Mouse (Mus musculus) urinary bladder, postnatal 14 days (tissue): ENCODE measurements around the gene Nudc.
"Not testable (repeated sequence)": the region's sequence is repeated elsewhere in the genome, so short reads cannot be mapped to it uniquely, and the experiment has no call there.

Experiments used
- DNase-seq: peaks from one replicate; pipeline ENCODE4 v3.0.0; 2021; ENCODE audit warnings: low spot score

Gene Nudc

GRCm38 (mm10) chr4:133536081-133536480, 9.7 kb downstream of the Nudc start:
- DNase-seq, result no peak

- DNase-seq, result no peak
Measured at GRCm38 (mm10) chr4:133532777-133533176, 13.0 kb downstream of the Nudc start.

- DNase-seq, result no peak
Measured at GRCm38 (mm10) chr4:133527788-133528187, 18.0 kb downstream of the Nudc start.

- DNase-seq, result no peak
Measured at GRCm38 (mm10) chr4:133521502-133521901, 24.3 kb downstream of the Nudc start.

GRCm38 (mm10) chr4:133519369-133519665, 26.5 kb downstream of the Nudc start:
- DNase-seq, result peak; percentile 28

DNA sequence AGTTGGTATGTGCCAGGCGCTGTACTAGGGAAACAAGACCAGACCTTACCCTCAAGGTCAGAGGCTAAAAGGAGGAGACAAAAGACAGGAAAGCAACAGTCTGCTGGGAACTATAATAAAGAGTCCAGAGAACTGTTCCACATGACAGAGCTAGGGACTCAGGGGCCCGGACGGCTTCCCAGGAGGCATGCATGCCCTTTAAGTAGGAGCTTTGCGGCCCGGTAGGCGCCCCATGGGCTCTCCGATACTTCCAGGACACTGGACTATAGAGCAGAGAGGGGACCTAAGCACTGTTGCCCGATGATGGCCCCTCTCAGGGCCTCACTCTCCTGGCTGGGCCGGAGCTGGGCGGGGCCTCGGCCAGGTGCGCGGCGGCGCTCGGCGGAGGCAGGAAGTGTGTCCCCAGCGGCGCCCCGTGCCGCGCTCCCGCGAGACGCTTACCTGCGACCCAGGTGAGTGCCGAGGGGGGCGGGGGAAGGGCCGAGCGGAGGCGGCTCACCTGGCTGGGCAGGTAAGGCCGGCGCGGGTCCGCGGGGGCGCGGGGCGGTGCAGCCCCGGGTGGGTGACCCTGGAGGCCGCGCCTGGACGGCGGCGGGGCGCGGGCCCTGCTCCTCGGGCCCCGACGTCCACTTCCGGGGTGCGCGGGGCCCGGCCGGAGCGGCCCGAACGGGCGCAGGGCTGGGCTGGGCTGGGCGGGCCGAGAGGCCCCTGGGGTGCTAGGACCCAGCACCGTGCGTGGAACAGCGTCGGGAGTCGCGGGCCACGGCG, 27.0 kb downstream of the Nudc start, which contains the start of gene Kdf1:
Kdf1 (plus strand) TSS at position 363 of the 768 bp plus-strand sequence.
- peak; percentile 86 for DNase-seq

GRCm38 (mm10) chr4:133512972-133513371, 32.8 kb downstream of the Nudc start:
- peak; percentile 75 for DNase-seq

DNA sequence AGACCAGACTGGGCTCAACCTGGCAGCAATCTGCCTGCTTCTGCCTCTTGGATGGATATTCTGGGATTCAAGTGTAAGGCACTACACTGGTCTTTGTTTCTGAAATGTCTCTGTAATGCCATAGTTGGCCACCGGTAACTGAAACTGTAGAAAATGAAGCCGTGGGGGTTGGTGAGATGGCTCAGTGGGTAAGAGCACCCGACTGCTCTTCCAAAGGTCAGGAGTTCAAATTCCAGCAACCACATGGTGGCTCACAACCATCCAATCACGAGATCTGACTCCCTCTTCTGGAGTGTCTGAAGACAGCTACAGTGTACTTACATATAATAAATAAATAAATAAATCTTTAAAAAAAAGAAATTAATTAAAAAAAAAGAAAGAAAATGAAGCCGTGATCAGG, 33.3 kb downstream of the Nudc start:
- not testable (repeated sequence) for DNase-seq

DNA sequence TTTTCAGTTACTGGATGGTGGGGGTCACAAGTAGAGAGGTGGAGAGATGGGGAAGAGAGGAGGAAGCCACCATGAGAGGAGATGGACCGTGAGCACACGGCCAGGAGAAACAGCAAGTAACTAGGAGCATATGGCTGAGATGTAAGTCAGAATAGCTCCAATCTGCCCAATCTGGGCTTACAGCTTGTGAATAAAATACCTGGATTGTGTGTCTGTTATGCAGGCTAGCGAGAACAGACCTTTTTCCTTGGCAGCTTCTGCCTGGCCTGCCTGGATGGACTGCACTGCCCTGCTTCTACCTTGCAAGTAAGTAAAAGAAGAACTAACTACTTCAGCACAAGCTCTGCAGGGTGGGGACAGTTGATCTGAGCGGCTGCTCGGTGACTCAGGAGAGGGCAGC, 34.7 kb downstream of the Nudc start:
- no peak for DNase-seq

- DNase-seq, result no peak
Measured at GRCm38 (mm10) chr4:133508990-133509389, 36.8 kb downstream of the Nudc start.

DNA sequence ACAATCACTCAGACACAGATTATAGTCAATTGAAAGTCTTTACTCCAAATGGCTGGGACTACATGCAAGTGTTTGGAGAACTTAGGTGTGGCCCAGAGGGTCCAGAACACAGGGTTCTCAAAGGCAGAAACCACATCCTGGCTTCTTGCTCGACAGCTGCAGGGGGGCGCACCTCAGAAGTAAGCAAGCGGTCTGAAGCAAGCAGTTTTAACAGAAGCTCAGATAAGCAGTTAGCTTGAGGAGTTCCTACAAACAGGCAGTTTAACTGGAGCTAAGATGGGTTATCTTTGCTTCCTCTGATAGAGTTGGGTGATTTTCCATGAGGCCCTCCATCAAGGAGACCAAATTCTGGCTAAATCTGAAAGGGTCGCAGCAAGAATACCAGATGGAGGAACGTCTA, 39.2 kb downstream of the Nudc start:
- no peak for DNase-seq

- no peak for DNase-seq
Measured at GRCm38 (mm10) chr4:133504755-133505485, 40.9 kb downstream of the Nudc start.

DNA sequence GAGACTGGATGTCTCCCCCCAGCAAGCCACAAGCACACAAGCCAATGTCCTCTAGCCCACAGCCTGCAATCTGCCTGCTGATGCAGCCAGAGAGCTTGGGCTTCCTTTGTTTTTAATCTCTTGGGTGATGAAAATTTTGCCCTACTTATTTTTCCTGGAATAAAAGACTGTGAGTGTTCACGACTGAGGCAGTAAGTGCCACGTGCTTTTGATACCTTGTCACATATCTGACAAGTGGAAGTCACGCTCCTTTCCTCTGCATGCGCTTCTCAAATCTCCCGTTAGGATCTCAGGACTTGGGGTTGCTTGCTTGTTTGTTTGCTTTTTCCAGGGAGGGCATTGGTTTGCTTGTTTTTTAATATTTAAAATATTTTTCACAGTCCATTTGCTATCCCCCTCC, 41.5 kb downstream of the Nudc start:
- DNase-seq, result no peak

DNA sequence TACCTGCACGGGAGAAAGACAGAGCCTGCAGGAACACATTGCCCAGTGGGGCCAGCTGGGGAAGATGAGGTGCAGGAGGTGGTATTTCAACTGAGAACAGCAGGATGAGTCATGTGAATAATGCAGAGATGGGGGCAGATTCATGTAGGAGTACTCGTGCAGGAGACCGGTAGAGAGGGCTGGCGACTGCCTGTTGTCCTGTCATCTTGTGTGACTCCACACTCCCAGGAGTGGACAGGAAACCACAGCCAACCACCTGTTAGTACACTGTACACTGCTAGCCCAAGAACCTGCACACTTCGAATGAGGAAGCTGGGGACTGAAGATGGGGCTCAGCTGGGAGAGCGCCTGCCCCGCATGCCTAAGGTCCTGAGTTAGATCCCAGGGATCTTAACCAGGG, 44.3 kb downstream of the Nudc start:
- DNase-seq, result no peak

DNA sequence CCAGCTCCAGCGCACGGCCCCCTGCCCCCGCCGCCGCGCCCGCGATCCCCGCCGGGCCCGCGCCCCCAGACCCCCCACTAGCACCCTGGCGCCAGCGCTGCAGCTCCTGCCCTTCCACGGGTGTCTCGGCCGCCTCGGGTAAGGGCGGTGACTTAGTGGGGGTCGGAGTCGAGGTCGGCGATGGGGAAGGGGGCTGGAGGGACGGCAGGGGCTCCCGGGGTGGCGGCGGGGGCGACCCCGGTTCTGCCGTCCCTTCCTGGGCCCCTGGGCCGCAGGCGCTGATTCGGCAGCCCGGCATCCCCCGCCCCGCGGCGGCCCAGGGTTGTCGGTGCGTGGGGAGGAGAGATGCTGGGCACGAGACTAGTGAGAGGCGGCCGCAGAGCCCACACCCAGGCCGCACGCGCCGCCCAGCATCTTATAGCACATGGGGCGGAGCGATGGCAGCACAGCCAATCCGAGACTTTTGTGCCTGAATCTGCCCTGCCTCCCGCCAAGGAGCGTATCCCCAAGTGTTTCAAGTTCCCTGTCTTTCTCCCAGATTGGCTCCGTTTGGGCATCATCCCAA, 47.6 kb downstream of the Nudc start, which contains the start of gene Trnp1:
Trnp1 (minus strand) TSS at position 391 of the 565 bp plus-strand sequence.
- peak; percentile 84 for DNase-seq

GRCm38 (mm10) chr4:133497461-133498159, 48.2 kb downstream of the Nudc start:
- peak; percentile 22 for DNase-seq

DNA sequence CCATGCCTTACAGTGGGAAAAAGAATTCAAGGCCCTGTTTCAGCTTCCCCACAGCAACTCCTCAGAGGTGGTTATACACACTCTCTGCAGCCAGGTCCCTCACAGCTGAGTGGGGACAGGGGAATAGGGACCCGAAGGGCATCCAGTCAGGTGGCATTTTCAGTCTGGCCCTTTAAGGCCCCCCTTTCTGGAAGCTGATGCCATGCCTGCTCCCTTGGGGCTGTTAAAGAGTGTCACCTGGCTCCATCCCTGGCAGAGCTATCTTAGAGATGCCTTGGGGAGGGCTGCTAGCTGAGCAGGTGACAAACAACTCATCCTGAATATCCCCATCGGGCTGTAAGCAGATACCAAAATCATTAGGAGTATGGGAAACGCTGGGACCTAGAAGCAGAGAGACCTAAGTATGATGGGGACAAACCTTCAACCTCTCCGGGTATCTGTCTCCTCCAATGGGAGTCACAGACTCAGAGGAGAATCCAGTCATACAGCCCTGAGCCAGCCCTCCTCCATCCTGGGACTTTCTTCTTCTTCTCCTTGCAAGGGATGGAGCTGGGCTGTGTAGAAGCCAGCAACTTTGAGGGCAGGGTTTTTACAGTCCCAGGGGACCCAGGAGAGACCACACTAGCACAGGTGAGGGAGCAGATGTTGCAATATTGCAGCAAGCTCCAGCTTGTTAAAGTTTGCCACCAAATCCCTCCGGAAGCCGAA, 48.9 kb downstream of the Nudc start:
- no peak for DNase-seq

DNA sequence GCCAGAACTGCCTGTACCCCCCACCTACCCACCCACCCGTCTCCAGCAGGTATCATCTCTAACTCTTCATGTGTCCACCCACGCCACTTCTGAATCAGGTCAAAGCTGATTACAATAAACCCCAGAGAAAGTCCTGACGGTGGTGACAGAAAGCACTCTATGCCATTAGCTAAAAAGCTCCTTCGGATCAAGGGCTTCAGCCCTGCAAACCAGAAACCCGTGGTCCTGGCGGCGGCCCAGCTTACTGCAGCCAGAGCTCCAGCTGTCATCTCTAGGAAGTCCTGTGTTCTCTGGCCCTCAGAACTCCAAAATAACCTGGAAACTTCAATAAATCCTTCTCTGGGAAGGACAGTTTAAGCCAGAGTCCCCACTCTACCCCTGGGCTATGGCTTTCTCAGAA, 50.1 kb downstream of the Nudc start:
- DNase-seq, result peak; percentile 37

DNA sequence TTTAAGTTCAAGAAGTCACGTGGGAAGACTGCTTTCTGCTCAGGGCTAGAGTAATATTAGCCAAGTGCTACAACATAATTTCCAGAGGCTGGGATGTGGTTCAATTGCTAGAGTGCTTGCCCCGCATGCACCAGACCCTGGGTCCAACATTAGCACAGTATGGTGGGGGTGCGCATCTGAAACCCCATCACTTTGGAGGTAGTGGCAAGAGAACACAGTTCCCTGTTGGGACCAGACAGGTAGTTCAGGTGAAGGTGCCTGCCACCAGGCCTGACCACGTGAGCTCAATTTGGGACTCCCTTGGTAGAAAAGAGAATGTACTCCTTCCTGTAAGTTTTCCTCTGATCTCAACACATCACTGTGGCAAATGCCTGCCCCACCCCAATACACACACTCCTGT, 50.9 kb downstream of the Nudc start:
- no peak for DNase-seq

DNA sequence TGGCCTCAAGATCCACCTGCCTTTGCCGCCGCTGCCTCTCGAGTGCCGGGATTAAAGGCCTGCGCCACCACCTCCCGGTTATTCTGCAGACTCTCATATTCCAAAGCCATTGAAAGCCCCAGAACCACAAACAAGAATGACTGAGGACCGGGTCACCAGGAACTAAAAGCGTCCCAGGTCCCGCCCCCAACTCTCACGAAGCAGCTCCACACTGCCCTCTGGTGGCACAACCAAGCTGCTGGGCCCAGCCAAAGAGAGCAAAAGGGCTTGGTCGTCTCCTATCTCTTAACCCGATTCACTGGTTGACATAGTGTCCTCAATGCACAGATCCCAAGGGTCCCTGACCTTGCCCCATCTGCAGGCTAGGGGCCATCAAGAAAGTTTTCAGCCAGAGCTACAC, 51.4 kb downstream of the Nudc start:
- DNase-seq, result peak; percentile 93

GRCm38 (mm10) chr4:133493895-133494294, 51.9 kb downstream of the Nudc start:
- DNase-seq, result peak; percentile 20

GRCm38 (mm10) chr4:133491800-133492199, 54.0 kb downstream of the Nudc start:
- DNase-seq, result peak; percentile 63
